24 mouse cellular contexts compared by ENCODE assay signal in genomic region chr8:108762567-108762966, GRCm38 (mm10).
A peak's percentile ranks its signal among the peaks of the same experiment; 100 is the strongest.
DNase-seq lines count a peak whose midpoint lies in the region; ATAC-seq and TF ChIP-seq lines count a peak whose summit lies in the region.
"Had no signal": no experiment of that assay in that cellular context is flagged by ENCODE, and none has a peak within 500 bp of the region (broad histone marks: within the 10 kb centered on the region; RNA-seq: fewer than 3 reads in every experiment).

No protein-coding gene starts in this region.

- no peak for TF ChIP-seq CTCF in kidney, postnatal 0 days (IDR thresholded peaks at IDR 0.05; ENCODE audit: low read depth)
- no peak for TF ChIP-seq CTCF in kidney, adult 2 months (conservative IDR thresholded peaks at IDR 0.05; ENCODE audit: insufficient read depth, insufficient read length, low read depth, low read length)

- DNase-seq in heart, adult 9 months (ENCODE audit: low spot score in 2 of 2): no peak
- DNase-seq in kidney, postnatal 0 days (ENCODE audit: low spot score): no peak
- DNase-seq in kidney, adult 2 months: no peak
- DNase-seq in embryo, embryonic 10.5 days (ENCODE audit: low spot score): peak; percentile 62
- peak; percentile 50 for DNase-seq in retina, postnatal 1 day
- DNase-seq in cerebellum, adult 11 months: no peak
- DNase-seq: adrenal gland, postnatal 25 days; cerebellum, adult 9-11 months; gastrocnemius, adult 2 months; heart, postnatal 10 days; kidney, adult 9 months; kidney, postnatal 25 days; layer of hippocampus, postnatal 36 days; lung, postnatal 4 days; thymus, postnatal 25 days had no signal

- H3K27ac ChIP-seq in heart, embryonic 11.5 days (ENCODE audit: low read depth, low read length): peak overlapping the region; percentile 35; the same call in 1 of the 2 replicates
- no peak overlapping the region for H3K27ac ChIP-seq in kidney, postnatal 0 days
- H3K27ac ChIP-seq in kidney, adult 2 months (ENCODE audit: insufficient read depth, low read depth, low read length): no peak overlapping the region
- H3K27ac ChIP-seq: embryonic facial prominence, embryonic 13.5 days; gastrocnemius, adult 2 months; hindbrain, embryonic 14.5 days; layer of hippocampus, adult 2 months; neural tube, embryonic 13.5 days; stomach, embryonic 15.5 days had no signal

- H3K4me2 ChIP-seq in heart, embryonic 11.5 days: peak overlapping the region; percentile 29; the same call in 1 of the 2 replicates
- H3K4me2 ChIP-seq in kidney, postnatal 0 days (ENCODE audit: low read length): no peak overlapping the region
- H3K4me2 ChIP-seq: embryonic facial prominence, embryonic 13.5 days; hindbrain, embryonic 14.5 days; neural tube, embryonic 13.5 days; stomach, embryonic 15.5 days had no signal

- H3K9ac ChIP-seq in heart, embryonic 11.5 days (ENCODE audit: low read depth, low read length): no peak overlapping the region
- H3K9ac ChIP-seq in kidney, postnatal 0 days (ENCODE audit: low read depth, low read length): no peak overlapping the region
- H3K9ac ChIP-seq: embryonic facial prominence, embryonic 13.5 days; hindbrain, embryonic 14.5 days; neural tube, embryonic 13.5 days; stomach, embryonic 15.5 days had no signal

- no peak overlapping the region for H3K4me3 ChIP-seq in heart, embryonic 11.5 days (ENCODE audit: low read depth, low read length)
- H3K4me3 ChIP-seq in kidney, postnatal 0 days (replicated peaks; ENCODE audit: low read depth, low read length): no peak overlapping the region
- H3K4me3 ChIP-seq in kidney, adult 2 months (ENCODE audit: insufficient read depth, low read depth, low read length): no peak overlapping the region
- H3K4me3 ChIP-seq: embryonic facial prominence, embryonic 13.5 days; erythroblast, embryonic 14.5 days; gastrocnemius, adult 2 months; layer of hippocampus, adult 2 months; neural tube, embryonic 13.5 days; stomach, embryonic 15.5 days had no signal

- ATAC-seq in heart, embryonic 11.5 days (replicated peaks; ENCODE audit: insufficient number of reproducible peaks, low FRiP score, low TSS enrichment): no peak; the same call in 1 of the 2 replicates
- 0 out of 2 replicates have a peak, but pooled peaks have one; percentile 9 for ATAC-seq in kidney, postnatal 0 days (replicated peaks; ENCODE audit: low FRiP score, low read depth)
- ATAC-seq: CD4-positive, CD25-positive, alpha-beta regulatory T cell, adult 4 months; forebrain, embryonic 14.5 days had no signal

- no peaks in the 10 kb centered on the region for H3K9me3 ChIP-seq in heart, embryonic 11.5 days (replicated peaks; ENCODE audit: control insufficient read depth, low read length)
- no peaks in the 10 kb centered on the region for H3K9me3 ChIP-seq in kidney, postnatal 0 days (replicated peaks; ENCODE audit: low read length)
- H3K9me3 ChIP-seq: embryonic facial prominence, embryonic 13.5 days; neural tube, embryonic 13.5 days; stomach, embryonic 15.5 days had no signal

- H3K27me3 ChIP-seq in heart, embryonic 11.5 days (ENCODE audit: control insufficient read depth, insufficient read depth, low read length): no peaks in the 10 kb centered on the region
- no peaks in the 10 kb centered on the region for H3K27me3 ChIP-seq in kidney, postnatal 0 days (ENCODE audit: insufficient read depth, low read length)
- H3K27me3 ChIP-seq in kidney, adult 2 months (replicated peaks; ENCODE audit: control insufficient read depth, insufficient read depth, low read length): no peaks in the 10 kb centered on the region
- H3K27me3 ChIP-seq: embryonic facial prominence, embryonic 13.5 days; neural tube, embryonic 13.5 days; stomach, embryonic 15.5 days had no signal

- no peaks in the 10 kb centered on the region for H3K36me3 ChIP-seq in heart, embryonic 11.5 days (ENCODE audit: control insufficient read depth, insufficient read depth, low read length)
- no peaks in the 10 kb centered on the region for H3K36me3 ChIP-seq in kidney, postnatal 0 days (ENCODE audit: insufficient read depth, low read length)
- no peaks in the 10 kb centered on the region for H3K36me3 ChIP-seq in kidney, adult 2 months (ENCODE audit: control insufficient read depth, insufficient read depth, low read length)
- H3K36me3 ChIP-seq: embryonic facial prominence, embryonic 13.5 days; neural tube, embryonic 13.5 days; stomach, embryonic 15.5 days had no signal

- TF ChIP-seq POLR2A in kidney, adult 2 months (IDR thresholded peaks at IDR 0.05; ENCODE audit: low read depth, low read length): no peak

- 4% methylated on average over 7 of the region's 7 CpGs for WGBS in heart, embryonic 11.5 days (ENCODE audit: insufficient replicate concordance)
- 36% methylated on average over 7 of the region's 7 CpGs for WGBS in kidney, postnatal 0 days
- 54% methylated on average over 7 of the region's 7 CpGs for WGBS in kidney, adult 2 months

- H3K4me1 ChIP-seq in heart, embryonic 11.5 days (ENCODE audit: control insufficient read depth, insufficient read depth, low read length): peaks cover 46% of the 10 kb centered on the region
- H3K4me1 ChIP-seq in kidney, postnatal 0 days (replicated peaks; ENCODE audit: insufficient read depth, low read length): peaks cover 22% of the 10 kb centered on the region
- 0 out of 2 replicates have a peak, but pooled peaks cover 4% of the 10 kb centered on the region for H3K4me1 ChIP-seq in kidney, adult 2 months (ENCODE audit: control insufficient read depth, insufficient read depth, low read length)

Comparison
In these comparisons a context has a peak if more than half of its experiments do, and no peak if none do; other contexts are left out.
1. DNase-seq: peak in embryo, embryonic 10.5 days (single experiment) and retina, postnatal 1 day (single experiment); none in heart, adult 9 months (0 of 2), kidney, postnatal 0 days (single experiment), kidney, adult 2 months (single experiment) and cerebellum, adult 11 months (single experiment).